In the genomic region with DNA sequence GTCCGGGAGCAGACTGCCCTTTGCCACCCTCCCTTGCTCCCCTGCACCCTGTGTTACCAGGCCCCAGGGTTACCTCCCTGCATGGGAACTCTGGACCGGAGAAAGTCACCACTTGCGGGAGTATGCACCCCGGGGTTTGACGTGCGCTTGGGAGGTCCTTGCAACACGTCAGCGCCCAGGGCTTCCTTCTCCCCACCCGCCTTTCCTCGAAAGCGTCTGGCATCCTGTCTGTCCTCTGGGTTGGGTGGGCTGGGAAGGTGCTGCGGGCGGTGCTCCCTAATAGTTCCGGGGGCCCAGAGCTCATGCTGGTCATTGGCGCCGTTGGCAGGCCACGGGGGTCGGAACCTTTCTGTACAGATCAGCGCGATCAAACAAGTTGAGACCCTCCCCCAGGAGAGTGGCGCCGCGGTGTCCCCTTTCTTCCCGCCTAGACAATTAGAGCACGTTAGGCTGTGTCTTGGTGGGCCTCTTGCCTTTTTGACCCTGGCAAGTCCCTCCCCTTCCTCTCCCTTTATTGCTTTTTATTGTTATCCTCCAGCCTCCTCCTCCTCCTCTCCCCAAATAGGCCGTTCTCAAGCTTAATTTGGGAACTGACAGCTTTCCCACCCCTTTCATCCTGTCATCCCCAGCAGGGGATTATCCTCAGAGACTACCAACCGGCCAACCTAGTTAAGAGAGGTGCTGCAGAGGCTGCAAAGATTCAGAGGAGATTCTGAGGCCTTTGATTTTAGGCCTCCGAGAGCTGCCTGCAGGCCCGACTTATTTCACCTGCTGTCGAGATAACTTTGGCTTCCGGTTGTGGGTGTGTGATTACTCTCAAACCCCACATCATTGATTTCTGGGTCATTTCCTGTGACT, we compare ENCODE assay signal across 8 mouse cellular contexts. TPM values are rescaled to one million over a fixed set of nuclear protein-coding genes. Genes with fewer than 3 reads are reported as not detected.
DNase-seq lines count a peak whose midpoint lies in the region; ATAC-seq and TF ChIP-seq lines count a peak whose summit lies in the region.

No protein-coding gene starts in this region.

- 0 out of 2 replicates have a peak, but pooled peaks have one; percentile 2 for ATAC-seq in forebrain, embryonic 16.5 days

- H3K27me3 ChIP-seq in forebrain, embryonic 16.5 days (replicated peaks; ENCODE audit: control insufficient read depth, insufficient read depth, low read length) = peaks cover 19% of the 10 kb centered on the region
- H3K27me3 ChIP-seq in kidney, adult 2 months (replicated peaks; ENCODE audit: control insufficient read depth, insufficient read depth, low read length) = no peaks in the 10 kb centered on the region

- TF ChIP-seq CTCF in kidney, adult 2 months (conservative IDR thresholded peaks at IDR 0.05; ENCODE audit: insufficient read depth, insufficient read length, low read depth, low read length) = no peak

- no peaks in the 10 kb centered on the region for H3K36me3 ChIP-seq in forebrain, embryonic 16.5 days (ENCODE audit: control insufficient read depth, insufficient read depth)
- H3K36me3 ChIP-seq in kidney, adult 2 months (ENCODE audit: control insufficient read depth, insufficient read depth, low read length) = no peaks in the 10 kb centered on the region

- peak overlapping the region; percentile 83 for H3K4me2 ChIP-seq in forebrain, embryonic 16.5 days (ENCODE audit: low read length)

- H3K27ac ChIP-seq in forebrain, embryonic 16.5 days (ENCODE audit: low read length) = no peak overlapping the region
- no peak overlapping the region for H3K27ac ChIP-seq in kidney, adult 2 months (ENCODE audit: insufficient read depth, low read depth, low read length)

- H3K4me3 ChIP-seq in forebrain, embryonic 16.5 days (replicated peaks; ENCODE audit: low read length) = peak overlapping the region; percentile 71
- H3K4me3 ChIP-seq in kidney, adult 2 months (ENCODE audit: insufficient read depth, low read depth, low read length) = peak overlapping the region; percentile 85

- TF ChIP-seq POLR2A in kidney, adult 2 months (IDR thresholded peaks at IDR 0.05; ENCODE audit: low read depth, low read length) = no peak

- H3K9ac ChIP-seq in forebrain, embryonic 16.5 days (replicated peaks; ENCODE audit: low read depth, low read length) = peak overlapping the region; percentile 62

- H3K4me1 ChIP-seq in forebrain, embryonic 16.5 days (replicated peaks; ENCODE audit: control insufficient read depth, insufficient read depth, low read length) = peaks cover 15% of the 10 kb centered on the region
- no peaks in the 10 kb centered on the region for H3K4me1 ChIP-seq in kidney, adult 2 months (ENCODE audit: control insufficient read depth, insufficient read depth, low read length)

- H3K9me3 ChIP-seq in forebrain, embryonic 16.5 days (ENCODE audit: control insufficient read depth, low read length) = no peaks in the 10 kb centered on the region

- 5% methylated on average over 31 of the region's 31 CpGs for WGBS in forebrain, embryonic 16.5 days
- WGBS in kidney, adult 2 months = 28% methylated on average over 31 of the region's 31 CpGs

- peak; percentile 58 for DNase-seq in cerebellum, adult 11 months
- DNase-seq in cerebellum, postnatal 4 days (ENCODE audit: low spot score in 2 of 2) = no peak
- DNase-seq in adrenal gland, postnatal 36 days = peak; percentile 56 to 62
- peak; percentile 38 for DNase-seq in kidney, adult 2 months
- peak; percentile 51 for DNase-seq in lung, postnatal 14 days
- DNase-seq in spleen, adult 18-20 months = peak; percentile 17 to 37
- DNase-seq in frontal cortex, postnatal 25 days (ENCODE audit: low spot score in 2 of 2) = no peak

RNA-seq across cellular contexts. Expression of a gene that starts 1.0 kb away (rescaled TPM):
- total RNA-seq in adrenal gland, postnatal 36 days (2021) = 10 to 100 TPM; 16.1 to 29.8 TPM
- polyA plus RNA-seq in forebrain, embryonic 16.5 days (2015; fragmentation: Nextera tagmentation; extraction: Ambion mirVana) = 2.4 and 3.9 TPM in 2 replicates
- 1.0 and 2.0 TPM in 2 replicates for polyA plus RNA-seq in kidney, adult 2 months (2012; rRNA removed)

RNA-seq across cellular contexts. Expression of a gene that starts 58.9 kb away (rescaled TPM):
- 10 to 100 TPM; 74.1 to 79.8 TPM for total RNA-seq in adrenal gland, postnatal 36 days (2021)
- 266 and 275 TPM in 2 replicates for polyA plus RNA-seq in forebrain, embryonic 16.5 days (2015; fragmentation: Nextera tagmentation; extraction: Ambion mirVana)
- polyA plus RNA-seq in kidney, adult 2 months (2012; rRNA removed) = 96.4 and 112 TPM in 2 replicates

Comparison
In these comparisons a context has a peak if more than half of its experiments do, and no peak if none do; other contexts are left out.
1. DNase-seq: peak in cerebellum, adult 11 months (single experiment), adrenal gland, postnatal 36 days (2 of 2), kidney, adult 2 months (single experiment), lung, postnatal 14 days (single experiment) and spleen, adult 18-20 months (2 of 2); none in cerebellum, postnatal 4 days (0 of 2) and frontal cortex, postnatal 25 days (0 of 2).